Mouse (Mus musculus): ENCODE measurements at regions not wholly inside any gene's neighbourhood (a gene's known extent, or its start where the extent isn't known, plus 50 kb on each side); places are given as distances from the start of the nearest gene placed in this dataset.

DNA sequence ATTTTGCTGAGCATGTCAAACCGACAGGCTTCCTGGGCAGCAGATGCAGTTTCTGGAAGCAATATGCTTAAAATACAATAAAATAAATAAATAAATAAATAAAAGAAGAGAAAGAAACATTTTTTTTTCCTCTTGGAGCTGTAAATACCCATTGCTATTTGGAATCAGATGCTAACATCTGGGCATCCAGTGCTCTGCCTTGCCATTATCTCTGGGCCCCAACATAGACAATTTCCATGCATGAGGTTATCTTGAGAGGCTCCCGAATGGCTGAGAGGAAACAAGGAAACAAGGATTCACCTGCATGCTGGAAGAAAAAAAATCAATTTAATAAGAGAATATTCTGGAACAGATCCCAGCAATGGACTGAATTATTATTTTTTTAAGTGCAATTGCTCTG, 120.0 kb upstream of the Meis1 start:
- H3K36me3 ChIP-seq (ENCODE audit: control insufficient read depth, insufficient read depth, low read length) = no peaks in the 10 kb centered on the region
- no peak for ATAC-seq (replicated peaks; ENCODE audit: low FRiP score, low TSS enrichment, low read depth)
- no peak overlapping the region for H3K27ac ChIP-seq (ENCODE audit: low read depth)
- H3K9ac ChIP-seq (ENCODE audit: low read length) = no peak overlapping the region
- H3K4me3 ChIP-seq (ENCODE audit: low read depth, low read length) = no peak overlapping the region
- no peaks in the 10 kb centered on the region for H3K27me3 ChIP-seq (replicated peaks; ENCODE audit: control insufficient read depth, insufficient read depth, low read length)
- 74% methylated on average over 2 of the region's 2 CpGs for WGBS
- no peaks in the 10 kb centered on the region for H3K4me1 ChIP-seq (replicated peaks; ENCODE audit: control insufficient read depth, insufficient read depth, low read length)
- H3K4me2 ChIP-seq (ENCODE audit: low read length) = no peak overlapping the region
- no peak for DNase-seq (ENCODE audit: low spot score)
- H3K9me3 ChIP-seq (ENCODE audit: control insufficient read depth, low read length) = no peaks in the 10 kb centered on the region

- ATAC-seq (replicated peaks; ENCODE audit: low FRiP score, low TSS enrichment, low read depth) (no peak), DNase-seq (ENCODE audit: low spot score) (no peak)
- Histone ChIP-seq H3K27me3 (replicated peaks; ENCODE audit: control insufficient read depth, insufficient read depth, low read length) (no peaks in the 10 kb centered on the region), H3K9me3 (ENCODE audit: control insufficient read depth, low read length) (no peaks in the 10 kb centered on the region), H3K4me3 (ENCODE audit: low read depth, low read length) (no peak overlapping the region), H3K36me3 (ENCODE audit: control insufficient read depth, insufficient read depth, low read length) (no peaks in the 10 kb centered on the region), H3K4me2 (ENCODE audit: low read length) (no peak overlapping the region), H3K27ac (ENCODE audit: low read depth) (no peak overlapping the region), H3K4me1 (replicated peaks; ENCODE audit: control insufficient read depth, insufficient read depth, low read length) (peaks cover 5% of the 10 kb centered on the region), H3K9ac (ENCODE audit: low read length) (no peak overlapping the region)
- WGBS = 75% methylated on average over 17 of the region's 17 CpGs
These were observed 124.6 kb upstream of the Meis1 start for GRCm38 (mm10) chr11:19143267-19144000.

DNA sequence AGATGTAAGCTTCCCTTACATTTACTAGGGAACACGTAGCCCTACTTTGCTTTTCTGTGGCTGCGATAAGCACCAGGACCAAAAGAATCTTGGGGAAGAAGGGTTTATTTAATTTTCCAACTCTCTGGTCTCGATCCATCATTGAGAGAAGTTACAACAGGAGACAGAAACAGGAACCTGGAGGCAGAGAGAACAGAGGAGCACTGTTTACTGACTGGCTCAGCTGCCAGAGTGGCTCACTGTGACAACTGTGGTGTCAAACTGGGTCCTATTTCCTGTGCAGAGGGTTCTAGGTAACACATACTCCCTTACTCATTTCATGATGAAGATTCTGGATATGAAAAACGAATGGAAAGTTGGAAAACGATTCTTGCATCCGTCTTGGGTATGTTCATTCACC, 125.7 kb upstream of the Meis1 start:
- Histone ChIP-seq H3K27me3 (replicated peaks; ENCODE audit: control insufficient read depth, insufficient read depth, low read length) (no peaks in the 10 kb centered on the region), H3K4me1 (replicated peaks; ENCODE audit: control insufficient read depth, insufficient read depth, low read length) (peaks cover 5% of the 10 kb centered on the region), H3K4me3 (ENCODE audit: low read depth, low read length) (no peak overlapping the region), H3K9ac (ENCODE audit: low read length) (no peak overlapping the region), H3K4me2 (ENCODE audit: low read length) (no peak overlapping the region), H3K9me3 (ENCODE audit: control insufficient read depth, low read length) (no peaks in the 10 kb centered on the region), H3K36me3 (ENCODE audit: control insufficient read depth, insufficient read depth, low read length) (no peaks in the 10 kb centered on the region), H3K27ac (ENCODE audit: low read depth) (no peak overlapping the region)
- DNase-seq (ENCODE audit: low spot score) (no peak), ATAC-seq (replicated peaks; ENCODE audit: low FRiP score, low TSS enrichment, low read depth) (no peak)
- WGBS = 80% methylated on average over 6 of the region's 6 CpGs

- H3K36me3 ChIP-seq (ENCODE audit: control insufficient read depth, insufficient read depth, low read length) = no peaks in the 10 kb centered on the region
- no peak for DNase-seq (ENCODE audit: low spot score)
- WGBS = 70% methylated on average over 9 of the region's 9 CpGs
These were observed 126.5 kb upstream of the Meis1 start for GRCm38 (mm10) chr11:19145263-19145662.

DNA sequence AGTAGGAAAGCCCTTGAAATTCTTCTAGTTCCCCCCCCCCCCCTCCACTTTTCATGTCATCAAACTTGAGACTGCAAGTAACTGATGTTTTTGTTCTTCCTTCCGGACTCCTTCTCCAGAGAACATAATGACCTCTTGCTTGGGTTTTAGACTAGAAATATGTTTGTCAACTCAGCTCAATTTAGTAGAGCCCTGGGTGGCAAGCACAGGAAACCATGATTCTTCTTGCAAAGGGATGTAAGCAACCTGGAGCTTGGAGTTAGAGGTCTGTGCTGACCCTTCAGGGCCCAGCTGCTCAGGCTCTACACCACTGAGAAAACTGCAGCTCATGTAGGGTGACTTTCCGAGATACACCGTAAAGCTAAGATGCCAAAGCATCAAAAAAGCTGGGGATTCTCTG, 127.2 kb upstream of the Meis1 start:
- no peak for DNase-seq (ENCODE audit: low spot score)
- WGBS = 67% methylated on average over 3 of the region's 3 CpGs

More at GRCm38 (mm10) chr11:19145263-19145662, 126.5 kb upstream of the Meis1 start:
- Histone ChIP-seq H3K9me3 (ENCODE audit: control insufficient read depth, low read length) (no peaks in the 10 kb centered on the region), H3K4me3 (ENCODE audit: low read depth, low read length) (no peak overlapping the region), H3K9ac (ENCODE audit: low read length) (no peak overlapping the region), H3K27ac (ENCODE audit: low read depth) (no peak overlapping the region), H3K4me1 (replicated peaks; ENCODE audit: control insufficient read depth, insufficient read depth, low read length) (peaks cover 5% of the 10 kb centered on the region), H3K4me2 (ENCODE audit: low read length) (no peak overlapping the region), H3K27me3 (replicated peaks; ENCODE audit: control insufficient read depth, insufficient read depth, low read length) (no peaks in the 10 kb centered on the region)
- ATAC-seq (replicated peaks; ENCODE audit: low FRiP score, low TSS enrichment, low read depth) = no peak

GRCm38 (mm10) chr11:19151026-19151425, 132.2 kb upstream of the Meis1 start:
- H3K9ac ChIP-seq (ENCODE audit: low read length) = no peak overlapping the region
- no peaks in the 10 kb centered on the region for H3K27me3 ChIP-seq (replicated peaks; ENCODE audit: control insufficient read depth, insufficient read depth, low read length)
- no peak overlapping the region for H3K27ac ChIP-seq (ENCODE audit: low read depth)
- no peaks in the 10 kb centered on the region; the same call in 1 of the 2 replicates for H3K4me1 ChIP-seq (replicated peaks; ENCODE audit: control insufficient read depth, insufficient read depth, low read length)
- DNase-seq (ENCODE audit: low spot score) (no peak), ATAC-seq (replicated peaks; ENCODE audit: low FRiP score, low TSS enrichment, low read depth) (no peak)
- WGBS = 79% methylated on average over 3 of the region's 3 CpGs
- no peak overlapping the region for H3K4me3 ChIP-seq (ENCODE audit: low read depth, low read length)
- H3K9me3 ChIP-seq (ENCODE audit: control insufficient read depth, low read length) = no peaks in the 10 kb centered on the region
- no peaks in the 10 kb centered on the region for H3K36me3 ChIP-seq (ENCODE audit: control insufficient read depth, insufficient read depth, low read length)
- H3K4me2 ChIP-seq (ENCODE audit: low read length) = no peak overlapping the region

More for the DNA sequence above, 127.2 kb upstream of the Meis1 start:
- H3K4me1 ChIP-seq (replicated peaks; ENCODE audit: control insufficient read depth, insufficient read depth, low read length) = peaks cover 5% of the 10 kb centered on the region
- H3K27ac ChIP-seq (ENCODE audit: low read depth) = no peak overlapping the region
- H3K4me2 ChIP-seq (ENCODE audit: low read length) = no peak overlapping the region
- no peaks in the 10 kb centered on the region for H3K9me3 ChIP-seq (ENCODE audit: control insufficient read depth, low read length)
- H3K9ac ChIP-seq (ENCODE audit: low read length) = no peak overlapping the region
- H3K36me3 ChIP-seq (ENCODE audit: control insufficient read depth, insufficient read depth, low read length) = no peaks in the 10 kb centered on the region
- no peak for ATAC-seq (replicated peaks; ENCODE audit: low FRiP score, low TSS enrichment, low read depth)
- no peak overlapping the region for H3K4me3 ChIP-seq (ENCODE audit: low read depth, low read length)
- H3K27me3 ChIP-seq (replicated peaks; ENCODE audit: control insufficient read depth, insufficient read depth, low read length) = no peaks in the 10 kb centered on the region

DNA sequence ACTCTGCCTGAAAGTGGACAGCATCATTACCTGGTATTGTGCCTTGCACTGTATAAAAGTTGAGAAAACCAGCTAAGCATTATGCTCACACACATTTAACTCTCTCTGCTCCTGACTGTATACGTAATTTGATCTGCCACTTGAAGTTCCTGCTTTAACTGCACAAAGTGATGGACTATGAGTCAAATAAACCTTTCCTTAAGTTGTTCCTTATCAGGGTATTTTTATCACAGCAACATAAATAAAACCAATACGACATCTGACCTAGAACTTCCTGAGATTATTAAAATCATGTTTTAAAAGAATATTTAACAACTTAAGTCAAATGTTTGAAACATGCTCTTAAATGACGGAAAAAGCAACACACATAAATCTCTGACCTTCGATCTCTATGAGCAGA, 134.9 kb upstream of the Meis1 start:
- no peak overlapping the region for H3K9ac ChIP-seq (ENCODE audit: low read length)
- ATAC-seq (replicated peaks; ENCODE audit: low FRiP score, low TSS enrichment, low read depth) = no peak

DNA sequence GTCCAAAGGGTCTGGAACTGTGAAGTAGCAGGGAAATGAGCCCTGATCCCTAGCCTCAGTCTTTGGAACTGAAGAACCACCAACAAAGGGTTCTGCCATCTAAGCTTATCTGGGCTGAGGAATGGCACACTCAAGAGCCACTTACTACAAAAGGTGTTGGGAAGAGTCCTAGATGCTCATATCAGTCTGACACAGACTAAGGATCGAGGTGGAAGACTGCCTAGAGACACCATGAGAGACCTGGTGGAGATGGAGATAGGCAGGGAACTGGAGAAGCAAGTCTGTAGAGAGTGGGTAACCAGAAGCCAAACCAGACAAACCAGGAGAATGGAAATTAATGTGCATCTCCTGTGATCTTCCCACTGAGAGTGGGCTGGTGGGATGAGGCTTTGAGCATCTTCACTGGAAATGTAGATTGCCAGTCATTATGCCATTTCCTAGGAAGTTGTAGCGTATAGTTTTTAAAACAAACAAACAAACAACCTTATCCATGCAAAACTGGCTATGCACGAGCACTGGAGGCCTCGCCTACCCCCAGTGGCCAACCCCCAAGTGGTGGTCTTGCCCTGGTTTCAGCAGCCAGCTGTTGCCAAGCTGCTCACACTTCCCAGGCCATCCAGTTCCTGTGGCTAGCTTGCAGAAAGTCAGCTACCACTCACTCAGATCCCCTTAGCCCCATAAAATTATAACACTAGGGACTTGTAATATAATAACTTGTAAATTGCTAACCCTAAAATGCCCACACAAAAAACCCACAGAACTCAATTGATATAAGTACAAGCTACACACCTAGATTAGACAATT, 136.2 kb upstream of the Meis1 start:
- Histone ChIP-seq H3K4me3 (ENCODE audit: low read depth, low read length) (no peak overlapping the region), H3K27me3 (replicated peaks; ENCODE audit: control insufficient read depth, insufficient read depth, low read length) (no peaks in the 10 kb centered on the region), H3K9me3 (ENCODE audit: control insufficient read depth, low read length) (no peaks in the 10 kb centered on the region), H3K9ac (ENCODE audit: low read length) (no peak overlapping the region), H3K27ac (ENCODE audit: low read depth) (no peak overlapping the region), H3K4me2 (ENCODE audit: low read length) (no peak overlapping the region), H3K4me1 (replicated peaks; ENCODE audit: control insufficient read depth, insufficient read depth, low read length) (no peaks in the 10 kb centered on the region), H3K36me3 (ENCODE audit: control insufficient read depth, insufficient read depth, low read length) (no peaks in the 10 kb centered on the region)
- DNase-seq (ENCODE audit: low spot score) (no peak), ATAC-seq (replicated peaks; ENCODE audit: low FRiP score, low TSS enrichment, low read depth) (no peak)
- 88% methylated on average over 4 of the region's 4 CpGs for WGBS

More for the DNA sequence above, 134.9 kb upstream of the Meis1 start:
- 46% methylated on average over 4 of the region's 4 CpGs for WGBS
- DNase-seq (ENCODE audit: low spot score) = no peak
- no peaks in the 10 kb centered on the region for H3K27me3 ChIP-seq (replicated peaks; ENCODE audit: control insufficient read depth, insufficient read depth, low read length)
- no peaks in the 10 kb centered on the region for H3K9me3 ChIP-seq (ENCODE audit: control insufficient read depth, low read length)
- H3K27ac ChIP-seq (ENCODE audit: low read depth) = no peak overlapping the region
- H3K36me3 ChIP-seq (ENCODE audit: control insufficient read depth, insufficient read depth, low read length) = no peaks in the 10 kb centered on the region
- H3K4me3 ChIP-seq (ENCODE audit: low read depth, low read length) = no peak overlapping the region
- no peak overlapping the region for H3K4me2 ChIP-seq (ENCODE audit: low read length)
- H3K4me1 ChIP-seq (replicated peaks; ENCODE audit: control insufficient read depth, insufficient read depth, low read length) = no peaks in the 10 kb centered on the region

All from intestine, embryonic 14.5 days (tissue).